Mouse (Mus musculus) lung, postnatal 0 days (tissue): ENCODE measurements at regions not wholly inside any gene's neighbourhood (a gene's known extent, or its start where the extent isn't known, plus 50 kb on each side); places are given as distances from the start of the nearest gene placed in this dataset.

ENCODE experiments used
- CTCF ChIP-seq: IDR thresholded peaks from 2 replicates; pipeline ENCODE4 v1.5.1; 2016; ENCODE audit warnings: antibody characterized with exemption, mild to moderate bottlenecking
- EP300 ChIP-seq: IDR thresholded peaks from 2 replicates; pipeline ENCODE4 v1.6.1; 2016; ENCODE audit warnings: antibody characterized with exemption, mild to moderate bottlenecking, control low read depth

DNA sequence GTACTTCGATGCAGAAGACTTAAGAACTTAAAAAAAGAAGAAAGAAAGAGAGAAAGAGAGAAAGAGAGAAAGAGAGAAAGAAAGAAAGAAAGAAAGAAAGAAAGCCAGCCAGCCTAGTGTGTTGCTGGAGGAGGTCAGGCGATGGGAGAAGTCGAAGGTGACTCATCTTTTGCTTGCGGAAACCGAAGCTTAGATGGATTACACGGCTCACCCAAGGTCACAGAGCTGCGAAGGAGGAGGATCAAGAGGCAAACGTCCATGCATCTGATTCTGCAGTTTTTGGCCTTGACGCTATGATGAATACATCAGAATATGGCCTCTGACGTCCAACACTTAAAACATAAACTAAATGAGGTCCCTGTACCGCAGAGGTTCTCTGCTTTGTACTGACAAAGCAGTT lies 192.4 kb upstream of the Tmem45b start:
- TF ChIP-seq CTCF (no peak), EP300 (no peak)
